In genomic region chr19:16439278-16439677, GRCm38 (mm10) we compare ENCODE assay signal across 8 mouse cellular contexts. TPM values are rescaled to one million over a fixed set of nuclear protein-coding genes. Genes with fewer than 3 reads are reported as not detected.
A peak's percentile ranks its signal among the peaks of the same experiment; 100 is the strongest.
DNase-seq lines count a peak whose midpoint lies in the region; ATAC-seq and TF ChIP-seq lines count a peak whose summit lies in the region.

No protein-coding gene starts in this region.

- no peak for ATAC-seq in liver, embryonic 12.5 days
- ATAC-seq in cerebellum, adult (ENCODE audit: insufficient number of reproducible peaks, low FRiP score, low TSS enrichment) = no peak

- H3K9me3 ChIP-seq in liver, embryonic 12.5 days (replicated peaks) = no peaks in the 10 kb centered on the region

- no peak overlapping the region for H3K4me3 ChIP-seq in liver, adult 2 months (ENCODE audit: insufficient read depth, low read depth, low read length)
- no peak overlapping the region for H3K4me3 ChIP-seq in liver, embryonic 12.5 days
- H3K4me3 ChIP-seq in kidney, adult 2 months (ENCODE audit: insufficient read depth, low read depth, low read length) = no peak overlapping the region

- TF ChIP-seq CTCF in liver, adult 2 months (IDR thresholded peaks at IDR 0.05; ENCODE audit: low read depth, low read length) = no peak
- no peak for TF ChIP-seq CTCF in kidney, adult 2 months (conservative IDR thresholded peaks at IDR 0.05; ENCODE audit: insufficient read depth, insufficient read length, low read depth, low read length)

- no peak for DNase-seq in liver, adult 2 months (ENCODE audit: extremely low read depth, low read depth, low spot score)
- DNase-seq in adrenal gland, adult 2 months = peak; percentile 80
- peak; percentile 77 for DNase-seq in kidney, adult 2 months
- DNase-seq in retina, embryonic 14.5 days (ENCODE audit: low spot score) = peak; percentile 11
- DNase-seq in gastrocnemius, postnatal 25 days = no peak
- DNase-seq in layer of hippocampus, adult 18-20 months (ENCODE audit: low spot score in 2 of 2) = no peak

- H3K27me3 ChIP-seq in liver, adult 2 months (ENCODE audit: control insufficient read depth, insufficient read depth, low read length) = no peaks in the 10 kb centered on the region
- H3K27me3 ChIP-seq in liver, embryonic 12.5 days (replicated peaks) = peaks cover 37% of the 10 kb centered on the region
- H3K27me3 ChIP-seq in kidney, adult 2 months (replicated peaks; ENCODE audit: control insufficient read depth, insufficient read depth, low read length) = no peaks in the 10 kb centered on the region

- H3K4me2 ChIP-seq in liver, embryonic 12.5 days = no peak overlapping the region

- H3K27ac ChIP-seq in liver, adult 2 months (replicated peaks; ENCODE audit: insufficient read depth, low read depth, low read length) = peak overlapping the region; percentile 27; the same call in 1 of the 2 replicates
- no peak overlapping the region for H3K27ac ChIP-seq in liver, embryonic 12.5 days
- H3K27ac ChIP-seq in kidney, adult 2 months (ENCODE audit: insufficient read depth, low read depth, low read length) = peak overlapping the region; percentile 18

- peaks cover 9% of the 10 kb centered on the region for H3K4me1 ChIP-seq in liver, adult 2 months (ENCODE audit: control insufficient read depth, insufficient read depth, low read length)
- peaks cover 27% of the 10 kb centered on the region for H3K4me1 ChIP-seq in liver, embryonic 12.5 days
- H3K4me1 ChIP-seq in kidney, adult 2 months (ENCODE audit: control insufficient read depth, insufficient read depth, low read length) = peaks cover 9% of the 10 kb centered on the region; the same call in 1 of the 2 replicates

- WGBS in liver, adult 2 months = 80% methylated on average over 4 of the region's 4 CpGs
- 59% methylated on average over 4 of the region's 4 CpGs for WGBS in liver, embryonic 12.5 days (ENCODE audit: insufficient replicate concordance)
- 50% methylated on average over 4 of the region's 4 CpGs for WGBS in kidney, adult 2 months

- no peak overlapping the region for H3K9ac ChIP-seq in liver, adult 2 months (ENCODE audit: low read depth, low read length)
- H3K9ac ChIP-seq in liver, embryonic 12.5 days = no peak overlapping the region

- H3K36me3 ChIP-seq in liver, adult 2 months (ENCODE audit: control insufficient read depth, insufficient read depth, low read length) = no peaks in the 10 kb centered on the region
- no peaks in the 10 kb centered on the region for H3K36me3 ChIP-seq in liver, embryonic 12.5 days
- H3K36me3 ChIP-seq in kidney, adult 2 months (ENCODE audit: control insufficient read depth, insufficient read depth, low read length) = no peaks in the 10 kb centered on the region

- no peaks in the 10 kb centered on the region for H3K79me2 ChIP-seq in liver, adult 2 months (ENCODE audit: control insufficient read depth, insufficient read depth, low read length)

- TF ChIP-seq POLR2A in liver, adult 2 months (IDR thresholded peaks at IDR 0.05; ENCODE audit: extremely low read depth, insufficient read depth, low read length) = no peak
- no peak for TF ChIP-seq POLR2A in kidney, adult 2 months (IDR thresholded peaks at IDR 0.05; ENCODE audit: low read depth, low read length)

RNA-seq across cellular contexts. Expression of gene Gna14, which starts 3.7 kb away (rescaled TPM):
- 1.3 and 2.7 TPM in 2 replicates for total RNA-seq in liver, adult 2 months (2014; rRNA removed)
- 1.7 and 1.9 TPM in 2 replicates for polyA plus RNA-seq in liver, adult 2 months (2012; rRNA removed)
- 1.6 and 1.7 TPM in 2 replicates for polyA plus RNA-seq in liver, embryonic 12.5 days (2016; fragmentation: Nextera tagmentation; extraction: Ambion mirVana)
- 10 to 100 TPM; 31.1 to 40.9 TPM for total RNA-seq in adrenal gland, adult 2 months (2021)
- polyA plus RNA-seq in adrenal gland, adult 2 months (2012; rRNA removed) = 25.1 and 27.4 TPM in 2 replicates
- polyA plus RNA-seq in kidney, adult 2 months (2012; rRNA removed) = 8.2 and 8.6 TPM in 2 replicates
- under 1 TPM; 0.32 to 0.64 TPM for total RNA-seq in gastrocnemius, postnatal 25 days (2021)
- 1 to 10 TPM; 1.5 to 1.7 TPM for total RNA-seq in layer of hippocampus, adult 18-20 months (2021)

Comparison
In these comparisons a context has a peak if more than half of its experiments do, and no peak if none do; other contexts are left out.
1. DNase-seq: peak in adrenal gland, adult 2 months (single experiment), kidney, adult 2 months (single experiment) and retina, embryonic 14.5 days (single experiment); none in liver, adult 2 months (single experiment), gastrocnemius, postnatal 25 days (single experiment) and layer of hippocampus, adult 18-20 months (0 of 2).